Comparison of ENCODE assay signal across 32 mouse cellular contexts in the genomic region with DNA sequence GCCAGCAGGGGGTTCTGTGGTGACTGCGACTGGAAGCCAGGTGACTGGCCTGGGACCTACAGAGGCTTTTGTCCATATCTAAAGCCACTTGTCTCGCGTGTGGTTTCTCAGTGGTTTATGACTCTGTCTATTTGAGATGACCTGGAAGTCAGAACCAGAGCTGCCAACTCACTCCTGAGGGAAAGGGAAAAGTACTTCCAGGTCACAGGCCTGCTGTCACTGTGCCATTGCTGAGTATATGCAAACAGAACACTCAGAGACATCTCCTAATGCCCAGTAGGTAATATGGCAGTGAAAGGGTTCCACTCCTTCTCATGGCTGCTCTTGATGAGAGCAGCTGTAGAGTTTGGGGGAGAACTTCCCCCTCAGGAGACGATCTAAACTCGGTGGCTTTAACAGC. TPM values are rescaled to one million over a fixed set of nuclear protein-coding genes. Genes with fewer than 3 reads are reported as not detected.
DNase-seq lines count a peak whose midpoint lies in the region; ATAC-seq and TF ChIP-seq lines count a peak whose summit lies in the region.
"Had no signal": no experiment of that assay in that cellular context is flagged by ENCODE, and none has a peak within 500 bp of the region (broad histone marks: within the 10 kb centered on the region; RNA-seq: fewer than 3 reads in every experiment).

No protein-coding gene starts in this region.

- no peak overlapping the region for H3K9ac ChIP-seq in heart, adult 2 months (ENCODE audit: low read depth, low read length)
- peak overlapping the region; percentile 9; the same call in 1 of the 2 replicates for H3K9ac ChIP-seq in liver, adult 2 months (ENCODE audit: low read depth, low read length)
- H3K9ac ChIP-seq in liver, postnatal 0 days (replicated peaks) = no peak overlapping the region
- H3K9ac ChIP-seq: embryonic facial prominence, embryonic 12.5 days; embryonic facial prominence, embryonic 15.5 days; forebrain, postnatal 0 days; heart, embryonic 12.5 days; heart, embryonic 15.5 days; hindbrain, embryonic 12.5 days; hindbrain, embryonic 15.5 days had no signal

- no peaks in the 10 kb centered on the region for H3K9me3 ChIP-seq in liver, postnatal 0 days (ENCODE audit: low read length)
- H3K9me3 ChIP-seq: embryonic facial prominence, embryonic 12.5 days; embryonic facial prominence, embryonic 15.5 days; heart, embryonic 12.5 days; heart, embryonic 15.5 days; hindbrain, embryonic 12.5 days; hindbrain, embryonic 15.5 days had no signal

- WGBS in heart, adult 2 months = 69% methylated on average over 5 of the region's 5 CpGs
- 27% methylated on average over 5 of the region's 5 CpGs for WGBS in liver, adult 2 months
- 64% methylated on average over 5 of the region's 5 CpGs for WGBS in liver, postnatal 0 days (ENCODE audit: insufficient replicate concordance)

- H3K4me1 ChIP-seq in heart, adult 2 months (ENCODE audit: control insufficient read depth, insufficient read depth, low read length) = no peaks in the 10 kb centered on the region
- peaks cover 33% of the 10 kb centered on the region for H3K4me1 ChIP-seq in liver, adult 2 months (ENCODE audit: control insufficient read depth, insufficient read depth, low read length)
- H3K4me1 ChIP-seq in liver, postnatal 0 days (ENCODE audit: insufficient read depth) = no peaks in the 10 kb centered on the region; the same call in 1 of the 2 replicates
- H3K4me1 ChIP-seq in brown adipose tissue, adult 24 weeks (ENCODE audit: control insufficient read depth, insufficient read depth, insufficient read length, low read length) = peaks cover 14% of the 10 kb centered on the region
- H3K4me1 ChIP-seq: embryonic facial prominence, embryonic 12.5 days; hindbrain, embryonic 12.5 days had no signal

- TF ChIP-seq CTCF in heart, adult 2 months (IDR thresholded peaks at IDR 0.05) = no peak; the same call in 1 of the 2 replicates
- TF ChIP-seq CTCF in liver, adult 2 months (IDR thresholded peaks at IDR 0.05; ENCODE audit: low read depth, low read length) = 0 out of 2 replicates have a peak, but pooled peaks have one; percentile 31
- TF ChIP-seq CTCF in liver, postnatal 0 days (IDR thresholded peaks at IDR 0.05; ENCODE audit: low read depth) = no peak

- peak; percentile 57 for DNase-seq in adrenal gland, postnatal 10 days
- no peak for DNase-seq in adrenal gland, postnatal 25 days
- no peak for DNase-seq in heart, adult 2 months
- no peak for DNase-seq in heart, postnatal 25 days (ENCODE audit: low spot score)
- DNase-seq in liver, adult 2 months (ENCODE audit: extremely low read depth, low read depth, low spot score) = peak; percentile 90
- no peak for DNase-seq in liver, postnatal 0 days
- DNase-seq: B cell, adult 2 months; cerebellum, adult 11 months; cerebellum, adult 2 months; cerebellum, adult 9-11 months; cerebellum, postnatal 25 days; forebrain, postnatal 0 days; gastrocnemius, postnatal 10 days; gastrocnemius, postnatal 36 days; kidney, adult 18-20 months had no signal

- peak overlapping the region; percentile 48 for H3K27ac ChIP-seq in heart, adult 2 months
- peak overlapping the region; percentile 88 for H3K27ac ChIP-seq in liver, adult 2 months (replicated peaks; ENCODE audit: insufficient read depth, low read depth, low read length)
- H3K27ac ChIP-seq in liver, postnatal 0 days (ENCODE audit: low read depth) = no peak overlapping the region
- peak overlapping the region; percentile 79 for H3K27ac ChIP-seq in brown adipose tissue, adult 24 weeks (replicated peaks; ENCODE audit: low read depth, low read length)
- H3K27ac ChIP-seq: embryonic facial prominence, embryonic 12.5 days; embryonic facial prominence, embryonic 15.5 days; heart, embryonic 15.5 days; hindbrain, embryonic 12.5 days; hindbrain, embryonic 15.5 days had no signal

- ATAC-seq in liver, postnatal 0 days = no peak
- no peak for ATAC-seq in CD4-positive, CD25-positive, alpha-beta regulatory T cell, adult 4 months
- ATAC-seq: forebrain, embryonic 14.5 days; forebrain, postnatal 0 days had no signal

- H3K36me3 ChIP-seq in heart, adult 2 months (ENCODE audit: control insufficient read depth, insufficient read depth, low read length) = no peaks in the 10 kb centered on the region
- H3K36me3 ChIP-seq in liver, adult 2 months (ENCODE audit: control insufficient read depth, insufficient read depth, low read length) = no peaks in the 10 kb centered on the region
- H3K36me3 ChIP-seq in liver, postnatal 0 days (replicated peaks; ENCODE audit: insufficient read depth, low read length) = peaks cover 64% of the 10 kb centered on the region

- no peak for TF ChIP-seq EP300 in heart, adult 2 months (IDR thresholded peaks at IDR 0.05; ENCODE audit: insufficient read depth, low read depth, low read length)
- TF ChIP-seq EP300 in liver, postnatal 0 days (IDR thresholded peaks at IDR 0.05; ENCODE audit: low read depth) = no peak

- no peaks in the 10 kb centered on the region for H3K27me3 ChIP-seq in heart, adult 2 months (ENCODE audit: control insufficient read depth, insufficient read depth, low read length)
- H3K27me3 ChIP-seq in liver, adult 2 months (ENCODE audit: control insufficient read depth, insufficient read depth, low read length) = no peaks in the 10 kb centered on the region
- H3K27me3 ChIP-seq in liver, postnatal 0 days (ENCODE audit: insufficient read depth, low read length) = no peaks in the 10 kb centered on the region
- H3K27me3 ChIP-seq: embryonic facial prominence, embryonic 12.5 days; embryonic facial prominence, embryonic 15.5 days; heart, embryonic 12.5 days; heart, embryonic 15.5 days; hindbrain, embryonic 12.5 days; hindbrain, embryonic 15.5 days had no signal

- no peak overlapping the region for H3K4me2 ChIP-seq in liver, postnatal 0 days (ENCODE audit: low read depth, low read length)
- H3K4me2 ChIP-seq: embryonic facial prominence, embryonic 12.5 days; embryonic facial prominence, embryonic 15.5 days; heart, embryonic 12.5 days; heart, embryonic 15.5 days; hindbrain, embryonic 12.5 days; hindbrain, embryonic 15.5 days had no signal

- no peak overlapping the region for H3K4me3 ChIP-seq in heart, adult 2 months
- no peak overlapping the region for H3K4me3 ChIP-seq in liver, adult 2 months (ENCODE audit: insufficient read depth, low read depth, low read length)
- H3K4me3 ChIP-seq in liver, postnatal 0 days (ENCODE audit: low read depth, low read length) = no peak overlapping the region
- H3K4me3 ChIP-seq in brown adipose tissue, adult 24 weeks (ENCODE audit: insufficient read depth, low read depth, low read length) = no peak overlapping the region
- H3K4me3 ChIP-seq: embryonic facial prominence, embryonic 12.5 days; embryonic facial prominence, embryonic 15.5 days; heart, embryonic 12.5 days; heart, embryonic 15.5 days; hindbrain, embryonic 12.5 days; hindbrain, embryonic 15.5 days had no signal

- no peak for TF ChIP-seq POLR2A in heart, adult 2 months (IDR thresholded peaks at IDR 0.05; ENCODE audit: insufficient read depth, low read depth, low read length)
- TF ChIP-seq POLR2A in liver, adult 2 months (IDR thresholded peaks at IDR 0.05; ENCODE audit: extremely low read depth, insufficient read depth, low read length) = no peak

- intact Hi-C loops in heart, adult 2 months (cut with DNase I) = no loop called here
- intact Hi-C loops in heart, postnatal 25 days (cut with DNase I) = no loop called here

- H3K79me2 ChIP-seq in heart, adult 2 months (replicated peaks; ENCODE audit: control insufficient read depth, insufficient read depth, low read length) = no peaks in the 10 kb centered on the region
- no peaks in the 10 kb centered on the region; the same call in 1 of the 2 replicates for H3K79me2 ChIP-seq in liver, adult 2 months (ENCODE audit: control insufficient read depth, insufficient read depth, low read length)

RNA-seq across cellular contexts. Expression of a gene that starts 49.7 kb away (rescaled TPM):
- 10 to 100 TPM; 14.0 to 21.3 TPM for total RNA-seq in adrenal gland, postnatal 10 days (2021)
- 33.2 and 35.7 TPM in 2 replicates for total RNA-seq in adrenal gland, postnatal 25 days (2021)
- 10 to 100 TPM; 13.1 to 26.9 TPM for total RNA-seq in heart, adult 2 months (2021)
- polyA plus RNA-seq in heart, adult 2 months (2012; rRNA removed) = 17.9 and 32.1 TPM in 2 replicates
- 10 to 100 TPM; 15.0 to 26.5 TPM for total RNA-seq in heart, postnatal 25 days (2021)
- 9.8 and 19.7 TPM in 2 replicates for total RNA-seq in liver, adult 2 months (2014; rRNA removed)
- polyA plus RNA-seq in liver, adult 2 months (2012; rRNA removed) = 24.5 and 38.2 TPM in 2 replicates
- 7.6 and 7.9 TPM in 2 replicates for polyA plus RNA-seq in liver, postnatal 0 days (2015; fragmentation: Nextera tagmentation; extraction: Ambion mirVana)
- polyA plus RNA-seq in brown adipose tissue, adult 24 weeks (2012; ENCODE audit: insufficient read depth, insufficient read length, missing spikeins) = 2.6 and 11.8 TPM in 2 replicates
- polyA plus RNA-seq in CD4-positive, CD25-positive, alpha-beta regulatory T cell, adult 4 months (2017; shearing (Covaris generic)) = 10 to 100 TPM; 34.5 to 47.5 TPM

RNA-seq across cellular contexts. Expression of a gene that starts 54.5 kb away (rescaled TPM):
- total RNA-seq in adrenal gland, postnatal 10 days (2021) = 1 to 10 TPM; 2.3 to 4.6 TPM
- 1.6 TPM in 1 of 2 replicates, not detected in the other for total RNA-seq in adrenal gland, postnatal 25 days (2021)
- not detected for total RNA-seq in heart, adult 2 months (2021)
- not detected in 2 replicates for polyA plus RNA-seq in heart, adult 2 months (2012; rRNA removed)
- total RNA-seq in heart, postnatal 25 days (2021) = not detected
- 90.5 and 92.0 TPM in 2 replicates for total RNA-seq in liver, adult 2 months (2014; rRNA removed)
- 203 and 352 TPM in 2 replicates for polyA plus RNA-seq in liver, adult 2 months (2012; rRNA removed)
- 5.9 and 9.6 TPM in 2 replicates for polyA plus RNA-seq in liver, postnatal 0 days (2015; fragmentation: Nextera tagmentation; extraction: Ambion mirVana)
- not detected in 2 replicates for polyA plus RNA-seq in brown adipose tissue, adult 24 weeks (2012; ENCODE audit: insufficient read depth, insufficient read length, missing spikeins)
- not detected for polyA plus RNA-seq in CD4-positive, CD25-positive, alpha-beta regulatory T cell, adult 4 months (2017; shearing (Covaris generic))
- total RNA-seq: adrenal gland, postnatal 36 days; common myeloid progenitor, adult 5-6 weeks; forebrain, postnatal 0 days; gastrocnemius, postnatal 10 days; gastrocnemius, postnatal 36 days; granulocyte monocyte progenitor cell, adult 5-6 weeks; heart, postnatal 10 days; hematopoietic stem cell, adult 5-6 weeks; MEL had no signal
- polyA plus RNA-seq: embryonic facial prominence, embryonic 12.5 days; forebrain, embryonic 11.5 days; heart, embryonic 12.5 days; heart, embryonic 15.5 days; intestine, embryonic 14.5 days had no signal

Comparison
In these comparisons a context has a peak if more than half of its experiments do, and no peak if none do; other contexts are left out.
1. DNase-seq: peak in adrenal gland, postnatal 10 days (single experiment) and liver, adult 2 months (single experiment); none in adrenal gland, postnatal 25 days (single experiment), heart, adult 2 months (0 of 2), heart, postnatal 25 days (single experiment) and liver, postnatal 0 days (single experiment).
2. RNA of a gene that starts 54.5 kb away (total RNA-seq): 90.5 to 92.0 TPM in liver, adult 2 months; 2.3 to 4.6 TPM in adrenal gland, postnatal 10 days, not detected in heart, adult 2 months, 1.6 TPM in adrenal gland, postnatal 25 days and not detected in heart, postnatal 25 days; every median in the first group is over 10 times any median in the second.